Mouse (Mus musculus) macrophage (primary cell): ENCODE measurements around the gene Cstb. TPM values are rescaled to one million over a fixed set of nuclear protein-coding genes. Genes with fewer than 3 reads are reported as not detected.
A peak's percentile ranks its signal among the peaks of the same experiment; 100 is the strongest.

Source experiments
- H3K27ac ChIP-seq: fragments of 350-480 bp; formaldehyde crosslinking; 2 replicates; pipeline ENCODE4 v1.9.0; 2021
- H3K36me3 ChIP-seq: fragments of 350-480 bp; formaldehyde crosslinking; 2 replicates; pipeline ENCODE4 v1.9.0; 2021; ENCODE audit errors: inconsistent target
- H3K4me3 ChIP-seq: fragments of 350-480 bp; formaldehyde crosslinking; 2 replicates; pipeline ENCODE4 v1.9.0; 2021; ENCODE audit errors: inconsistent target
- H3K79me2 ChIP-seq: fragments of 350-480 bp; formaldehyde crosslinking; 2 replicates; pipeline ENCODE4 v1.9.0; 2021; ENCODE audit errors: inconsistent target
- WGBS: methylation state at CpG from one replicate; pipeline ENCODE4 v1.1.7; 2026; ENCODE audit warnings: inconsistent platforms; ENCODE audit not compliant: missing documents; 5-methylcytosine and 5-hydroxymethylcytosine counted together
- polyA plus RNA-seq: library from polyadenylated mRNA; stranded (reverse); fragments of 250-400 nt; gene quantifications from 3 replicates; pipeline ENCODE4 v1.2.4, GENCODE M21; 2018; ENCODE audit warnings: inconsistent platforms
- total RNA-seq, 78 experiments: library from RNA; depleted of rRNA; stranded (reverse); fragments of 250-400 nt; gene quantifications; 1 replicate in 9 of 78; 2 replicates in 24 of 78; 3 replicates in 43 of 78; 4 replicates in 2 of 78; pipeline ENCODE4 v1.2.4; 2018; ENCODE audit warnings: inconsistent platforms in 56 of 78

The Cstb gene
- 10 to 100 TPM; 13.6 to 78.0 (median 27.4) TPM for total RNA-seq (2018; cell fraction: chromatin; rRNA removed)
- total RNA-seq (2018; cell fraction: cytosol; rRNA removed) = 1,000 to 10,000 TPM; 1,179 to 1,787 (median 1,377) TPM
- 100 to 1,000 TPM in 24 of 26 experiments, 10 to 100 TPM in 2; 88.7 to 281 (median 189) TPM for total RNA-seq (2018; cell fraction: nucleus; rRNA removed)
- polyA plus RNA-seq = 1,283 to 1,841 TPM (median 1,659 TPM) in 3 replicates

GRCm38 (mm10) chr10:78425181-78426041, at the start of gene Cstb:
Cstb (plus strand) TSS chr10:78425669.
- peaks cover 19% of the 10 kb centered on the region for H3K36me3 ChIP-seq
- peaks cover 16% of the 10 kb centered on the region for H3K79me2 ChIP-seq
- WGBS = 3% methylated on average over 40 of the region's 40 CpGs
- H3K27ac ChIP-seq = peak within 1 kb of the TSS; percentile 98
- peak within 1 kb of the TSS; percentile 81 for H3K4me3 ChIP-seq

GRCm38 (mm10) chr10:78378516-78378915, 47.0 kb upstream of the Cstb start:
- H3K4me3 ChIP-seq = no peak overlapping the region
- H3K27ac ChIP-seq = no peak overlapping the region
- H3K79me2 ChIP-seq = no peaks in the 10 kb centered on the region
- H3K36me3 ChIP-seq = no peaks in the 10 kb centered on the region
- 97% methylated on average over 3 of the region's 7 CpGs for WGBS

GRCm38 (mm10) chr10:78383567-78383966, 41.9 kb upstream of the Cstb start:
- Histone ChIP-seq H3K36me3 (no peaks in the 10 kb centered on the region), H3K79me2 (no peaks in the 10 kb centered on the region), H3K27ac (no peak overlapping the region), H3K4me3 (no peak overlapping the region)
- WGBS = 86% methylated on average over 3 of the region's 3 CpGs

GRCm38 (mm10) chr10:78385520-78385919, 39.9 kb upstream of the Cstb start:
- no peak overlapping the region for H3K27ac ChIP-seq
- no peaks in the 10 kb centered on the region for H3K79me2 ChIP-seq
- H3K36me3 ChIP-seq = no peaks in the 10 kb centered on the region
- 85% methylated on average over 5 of the region's 5 CpGs for WGBS
- no peak overlapping the region for H3K4me3 ChIP-seq

GRCm38 (mm10) chr10:78388216-78388980, 37.1 kb upstream of the Cstb start:
- H3K79me2 ChIP-seq = no peaks in the 10 kb centered on the region
- 67% methylated on average over 17 of the region's 20 CpGs for WGBS
- no peaks in the 10 kb centered on the region for H3K36me3 ChIP-seq
- H3K27ac ChIP-seq = no peak overlapping the region
- no peak overlapping the region for H3K4me3 ChIP-seq

GRCm38 (mm10) chr10:78390982-78391470, 34.4 kb upstream of the Cstb start:
- H3K36me3 ChIP-seq = no peaks in the 10 kb centered on the region
- 81% methylated on average over 4 of the region's 4 CpGs for WGBS

GRCm38 (mm10) chr10:78392072-78392471, 33.4 kb upstream of the Cstb start:
- Histone ChIP-seq H3K79me2 (no peaks in the 10 kb centered on the region), H3K36me3 (no peaks in the 10 kb centered on the region), H3K27ac (0 out of 2 replicates have a peak overlapping the region, but pooled peaks have one; percentile 8), H3K4me3 (no peak overlapping the region)
- WGBS = 6% methylated on average over 18 of the region's 18 CpGs

More at GRCm38 (mm10) chr10:78390982-78391470, 34.4 kb upstream of the Cstb start:
- Histone ChIP-seq H3K4me3 (no peak overlapping the region), H3K79me2 (no peaks in the 10 kb centered on the region), H3K27ac (no peak overlapping the region)

GRCm38 (mm10) chr10:78395377-78395776, 30.1 kb upstream of the Cstb start:
- WGBS = 94% methylated on average over 3 of the region's 3 CpGs
- no peak overlapping the region for H3K4me3 ChIP-seq
- peaks cover 3% of the 10 kb centered on the region for H3K36me3 ChIP-seq
- H3K79me2 ChIP-seq = no peaks in the 10 kb centered on the region
- no peak overlapping the region for H3K27ac ChIP-seq

GRCm38 (mm10) chr10:78395819-78396624, 29.4 kb upstream of the Cstb start:
- H3K36me3 ChIP-seq = peaks cover 9% of the 10 kb centered on the region
- 9% methylated on average over 16 of the region's 17 CpGs for WGBS
- H3K4me3 ChIP-seq = no peak overlapping the region

GRCm38 (mm10) chr10:78396625-78396885, 28.9 kb upstream of the Cstb start:
- Histone ChIP-seq H3K79me2 (no peaks in the 10 kb centered on the region), H3K27ac (no peak overlapping the region), H3K4me3 (no peak overlapping the region), H3K36me3 (peaks cover 15% of the 10 kb centered on the region)
- WGBS = 58% methylated on average over 4 of the region's 4 CpGs

More at GRCm38 (mm10) chr10:78395819-78396624, 29.4 kb upstream of the Cstb start:
- no peak overlapping the region for H3K27ac ChIP-seq
- H3K79me2 ChIP-seq = no peaks in the 10 kb centered on the region

GRCm38 (mm10) chr10:78399090-78399657, 26.3 kb upstream of the Cstb start:
- Histone ChIP-seq H3K27ac (no peak overlapping the region), H3K36me3 (peaks cover 41% of the 10 kb centered on the region), H3K4me3 (no peak overlapping the region), H3K79me2 (no peaks in the 10 kb centered on the region)
- WGBS = 88% methylated on average over 15 of the region's 17 CpGs

- peaks cover 58% of the 10 kb centered on the region for H3K36me3 ChIP-seq
- H3K27ac ChIP-seq = no peak overlapping the region
- WGBS = 100% methylated on average over 2 of the region's 2 CpGs
- no peaks in the 10 kb centered on the region for H3K79me2 ChIP-seq
- no peak overlapping the region for H3K4me3 ChIP-seq
These were observed 24.3 kb upstream of the Cstb start for GRCm38 (mm10) chr10:78401127-78401526.

- Histone ChIP-seq H3K4me3 (no peak overlapping the region), H3K27ac (no peak overlapping the region), H3K79me2 (no peaks in the 10 kb centered on the region), H3K36me3 (peaks cover 71% of the 10 kb centered on the region)
- WGBS = 92% methylated on average over 14 of the region's 14 CpGs
These were observed 23.1 kb upstream of the Cstb start for GRCm38 (mm10) chr10:78402301-78402922.
